Mouse (Mus musculus): ENCODE measurements around the gene Sez6l. TPM values are rescaled to one million over a fixed set of nuclear protein-coding genes. Genes with fewer than 3 reads are reported as not detected.
A peak's percentile ranks its signal among the peaks of the same experiment; 100 is the strongest.

Gene Sez6l
- total RNA-seq, 2 experiments from 2014 or later: 163 to 173 TPM

DNA sequence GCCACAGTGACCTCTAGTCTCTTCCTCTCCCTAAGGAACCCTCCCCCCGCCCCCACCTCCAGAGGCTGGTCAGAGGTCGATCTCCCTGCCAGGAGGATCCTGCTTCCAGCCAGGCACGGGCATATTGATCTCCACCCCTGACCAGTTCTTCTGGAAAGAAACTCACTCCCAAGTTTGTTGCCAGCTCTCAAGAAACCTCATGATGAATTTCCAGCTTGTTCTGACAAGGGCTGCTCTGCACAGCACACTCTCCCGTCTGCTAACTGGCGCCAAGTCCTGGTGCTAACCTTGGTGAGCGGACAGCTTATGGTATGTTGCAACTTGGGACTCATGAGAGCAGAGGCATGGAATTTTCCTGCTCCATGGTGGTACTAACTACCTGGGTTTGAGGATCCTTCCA is 198.3 kb downstream of the Sez6l start:
- no peak for DNase-seq (ENCODE audit: low spot score in 2 of 2)
- intact Hi-C loops (cut with DNase I): no loop called here

DNA sequence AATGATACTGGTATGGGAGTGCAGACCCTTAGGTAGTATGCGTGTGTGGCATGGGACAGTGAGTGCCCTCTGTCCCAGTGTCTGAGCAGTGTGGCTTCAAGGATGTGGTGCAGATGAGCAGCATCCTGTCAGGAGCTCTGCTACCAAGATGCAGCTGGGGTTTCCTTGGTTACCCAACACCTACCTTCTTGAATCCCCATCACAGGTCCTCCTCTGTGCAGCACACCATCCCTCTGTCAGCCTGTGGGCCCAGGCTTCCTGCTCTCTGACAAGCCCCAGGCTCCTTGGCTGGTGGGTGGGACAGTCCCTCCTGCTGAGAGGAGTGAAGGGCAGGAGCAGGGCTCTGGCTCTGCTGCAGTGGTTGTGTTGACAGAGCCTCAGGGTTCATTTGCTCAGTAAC is 199.6 kb downstream of the Sez6l start:
- DNase-seq (ENCODE audit: low spot score in 2 of 2): no peak
- intact Hi-C loops (cut with DNase I): no loop called here

DNA sequence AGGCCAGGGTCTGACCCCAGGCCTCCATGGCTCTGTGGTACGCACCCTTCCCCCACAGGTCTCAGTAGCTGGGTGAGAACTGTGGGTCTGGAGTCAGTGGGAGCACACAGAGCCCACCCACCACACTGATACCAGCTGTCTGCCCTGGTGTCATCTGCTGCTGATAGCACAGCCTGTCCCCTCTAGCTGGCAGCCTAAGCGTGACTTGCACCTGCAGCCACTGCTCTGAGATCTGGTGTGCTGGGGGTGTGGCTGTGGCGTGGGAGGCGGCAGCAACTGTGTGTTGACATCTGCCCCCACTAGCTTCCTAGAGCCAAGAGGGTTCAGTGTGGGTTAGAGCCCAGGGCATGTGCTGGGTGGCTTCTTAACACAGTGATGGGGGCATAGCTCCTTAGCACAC is 200.9 kb downstream of the Sez6l start:
- DNase-seq (ENCODE audit: low spot score in 2 of 2): no peak
- intact Hi-C loops (cut with DNase I): no loop called here

DNA sequence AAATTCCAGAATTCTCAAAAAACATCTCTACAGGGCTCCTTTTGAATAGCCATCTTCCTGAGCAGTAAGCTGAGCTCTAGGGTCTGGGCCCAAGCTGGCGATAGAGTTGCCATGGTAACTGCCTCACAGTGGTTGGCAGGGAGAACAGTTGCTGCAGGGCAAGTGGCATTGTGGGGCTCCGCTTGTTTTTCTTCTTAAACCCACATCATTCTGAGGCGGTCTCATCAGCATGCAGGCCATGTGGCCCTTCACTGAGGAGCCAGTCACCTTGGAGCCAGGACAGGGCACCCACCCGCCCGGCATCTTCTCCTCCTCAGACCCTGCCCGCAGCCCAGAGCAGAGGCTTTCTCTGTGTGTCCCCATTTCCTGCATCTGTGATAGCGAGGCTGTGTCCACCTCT is 205.1 kb downstream of the Sez6l start:
- intact Hi-C loops (cut with DNase I): no loop called here
- DNase-seq (ENCODE audit: low spot score in 2 of 2): peak; percentile 64 to 71

DNA sequence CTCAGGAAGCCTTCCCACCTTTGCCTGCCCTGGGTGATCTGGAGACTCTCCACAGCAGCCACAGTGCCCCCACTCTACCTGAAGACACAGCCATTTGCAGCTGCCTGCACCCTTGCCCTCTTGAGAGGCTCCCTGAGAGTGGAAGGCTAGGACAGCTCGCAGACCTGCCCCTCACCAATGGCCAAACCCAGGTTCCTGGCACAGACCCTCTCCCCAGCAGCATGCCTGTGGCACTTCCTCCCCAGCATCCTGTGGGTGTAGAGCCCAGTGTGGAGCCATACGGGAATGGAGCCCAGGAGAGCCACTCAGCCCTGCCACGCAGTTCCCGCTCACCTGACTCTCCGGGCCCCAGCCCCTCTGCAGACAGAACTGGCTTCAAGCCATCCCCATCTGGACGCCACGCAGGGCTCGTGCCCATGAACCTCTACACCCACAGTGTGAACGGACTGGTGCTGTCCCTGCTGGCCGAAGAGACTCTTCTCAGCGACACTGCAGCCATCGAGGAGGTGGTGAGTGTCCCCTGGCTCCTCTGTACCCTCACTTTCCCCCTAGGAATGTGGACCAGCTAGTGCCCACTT is 206.7 kb downstream of the Sez6l start:
- no peak for DNase-seq (ENCODE audit: low spot score in 2 of 2)
- intact Hi-C loops (cut with DNase I): no loop called here

DNA sequence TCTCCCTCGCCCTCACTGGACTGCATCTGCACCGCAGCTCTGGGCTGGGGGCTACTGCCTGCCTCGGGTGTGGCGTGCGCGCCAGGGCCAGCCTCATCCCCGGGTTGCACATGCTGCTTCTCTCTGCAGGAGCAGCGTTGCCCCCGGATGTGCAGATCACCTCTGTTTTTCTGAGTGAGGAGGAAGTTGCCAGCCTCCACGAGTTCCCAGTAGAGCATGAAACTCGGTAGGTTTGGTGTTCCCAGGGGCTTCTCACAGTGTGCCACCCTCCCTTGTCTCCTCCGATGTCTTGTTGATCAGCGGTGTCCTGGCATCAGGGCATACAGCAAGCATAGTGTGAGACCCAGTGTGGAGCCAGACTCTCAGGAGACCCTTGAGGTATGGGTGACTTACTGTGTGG is 207.7 kb downstream of the Sez6l start:
- DNase-seq (ENCODE audit: low spot score in 2 of 2): no peak
- intact Hi-C loops (cut with DNase I): no loop called here

Other genes starting within 250 kb of the Sez6l start
- 10 to 100 TPM; 26.5 to 29.7 TPM for gene Srrd, start 234.1 kb downstream of the Sez6l start, total RNA-seq (2021)
- gene Hps4, start 234.1 kb downstream of the Sez6l start, total RNA-seq (2021): 10 to 100 TPM; 27.8 to 33.6 TPM
- gene Gm6583, start 221.2 kb downstream of the Sez6l start, total RNA-seq (2021): not detected
- gene Asphd2, start 182.3 kb downstream of the Sez6l start, total RNA-seq (2021): 100 to 1,000 TPM; 161 to 181 TPM
- not detected for gene Gm6588, start 127.8 kb downstream of the Sez6l start, total RNA-seq (2021)

Data from left cerebral cortex, postnatal 36 days (tissue).